Mouse (Mus musculus): ENCODE measurements around the gene Myl9.

DNA sequence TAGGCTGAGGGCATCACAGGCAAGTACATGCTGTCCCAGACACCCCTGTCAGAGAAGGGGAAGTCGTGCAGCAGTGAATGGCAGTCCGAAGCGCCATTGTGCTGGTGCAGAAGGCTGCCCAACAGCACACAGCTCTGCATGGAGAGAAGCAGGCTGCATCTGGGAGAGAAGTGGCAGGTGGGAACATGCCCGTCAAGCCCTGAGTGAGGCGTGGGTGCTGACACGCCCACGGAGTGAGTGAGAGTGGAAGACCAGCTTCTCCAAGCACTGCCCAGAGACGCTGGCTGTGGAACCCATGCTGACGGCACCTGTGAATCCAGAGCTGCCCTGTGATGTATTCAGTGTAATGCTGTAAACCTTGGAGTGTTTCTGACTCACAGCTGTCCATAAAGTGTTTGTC lies 18.3 kb upstream of the Myl9 start:
- TF ChIP-seq CTCF (IDR thresholded peaks at IDR 0.05; ENCODE audit: borderline replicate concordance, insufficient read depth, low read depth, low read length) (no peak), POLR2A (IDR thresholded peaks at IDR 0.05; ENCODE audit: borderline replicate concordance, insufficient read depth, low read length) (no peak)
